ENCODE assay signal across 8 mouse cellular contexts in genomic region chr7:81706027-81706415, GRCm38 (mm10). TPM values are rescaled to one million over a fixed set of nuclear protein-coding genes. Genes with fewer than 3 reads are reported as not detected.
DNase-seq lines count a peak whose midpoint lies in the region; ATAC-seq and TF ChIP-seq lines count a peak whose summit lies in the region.

No protein-coding gene starts in this region.

- peaks cover 27% of the 10 kb centered on the region for H3K27me3 ChIP-seq in lung, embryonic 14.5 days (ENCODE audit: insufficient read depth, low read length)
- H3K27me3 ChIP-seq in forebrain, embryonic 11.5 days (ENCODE audit: control insufficient read depth, insufficient read depth, low read length): peaks cover 5% of the 10 kb centered on the region; the same call in 1 of the 2 replicates
- peaks cover 16% of the 10 kb centered on the region for H3K27me3 ChIP-seq in intestine, embryonic 15.5 days (replicated peaks)
- peaks cover 20% of the 10 kb centered on the region for H3K27me3 ChIP-seq in neural tube, embryonic 13.5 days

- peak overlapping the region; percentile 91 for H3K4me2 ChIP-seq in lung, embryonic 14.5 days
- H3K4me2 ChIP-seq in forebrain, embryonic 11.5 days (ENCODE audit: low read depth, low read length, severe bottlenecking): peak overlapping the region; percentile 86
- peak overlapping the region; percentile 94 for H3K4me2 ChIP-seq in intestine, embryonic 15.5 days (replicated peaks)
- peak overlapping the region; percentile 81 for H3K4me2 ChIP-seq in neural tube, embryonic 13.5 days

- WGBS in lung, embryonic 14.5 days: 25% methylated on average over 12 of the region's 12 CpGs
- WGBS in forebrain, embryonic 11.5 days: 37% methylated on average over 12 of the region's 12 CpGs
- WGBS in intestine, embryonic 15.5 days: 29% methylated on average over 12 of the region's 12 CpGs
- 24% methylated on average over 12 of the region's 12 CpGs for WGBS in neural tube, embryonic 13.5 days

- peak overlapping the region; percentile 64; the same call in 1 of the 2 replicates for H3K27ac ChIP-seq in lung, embryonic 14.5 days (ENCODE audit: low read depth)
- no peak overlapping the region for H3K27ac ChIP-seq in forebrain, embryonic 11.5 days (ENCODE audit: low read depth, low read length)
- peak overlapping the region; percentile 68 for H3K27ac ChIP-seq in intestine, embryonic 15.5 days
- peak overlapping the region; percentile 75 for H3K27ac ChIP-seq in neural tube, embryonic 13.5 days (replicated peaks)

- H3K9ac ChIP-seq in lung, embryonic 14.5 days: peak overlapping the region; percentile 71
- peak overlapping the region; percentile 75 for H3K9ac ChIP-seq in forebrain, embryonic 11.5 days (ENCODE audit: low read length)
- H3K9ac ChIP-seq in intestine, embryonic 15.5 days: peak overlapping the region; percentile 72
- peak overlapping the region; percentile 84 for H3K9ac ChIP-seq in neural tube, embryonic 13.5 days

- no peak for ATAC-seq in lung, embryonic 14.5 days (ENCODE audit: insufficient read depth)
- no peak for ATAC-seq in forebrain, embryonic 11.5 days (replicated peaks; ENCODE audit: low FRiP score)
- peak; percentile 52 for ATAC-seq in intestine, embryonic 15.5 days
- no peak for ATAC-seq in neural tube, embryonic 13.5 days (ENCODE audit: low read depth)

- H3K4me3 ChIP-seq in lung, embryonic 14.5 days (ENCODE audit: low read depth, low read length): peak overlapping the region; percentile 61
- H3K4me3 ChIP-seq in forebrain, embryonic 11.5 days (ENCODE audit: low read depth, low read length): peak overlapping the region; percentile 65
- peak overlapping the region; percentile 73 for H3K4me3 ChIP-seq in intestine, embryonic 15.5 days (replicated peaks)
- H3K4me3 ChIP-seq in neural tube, embryonic 13.5 days: peak overlapping the region; percentile 73

- no peaks in the 10 kb centered on the region for H3K36me3 ChIP-seq in lung, embryonic 14.5 days (ENCODE audit: insufficient read depth)
- no peaks in the 10 kb centered on the region for H3K36me3 ChIP-seq in forebrain, embryonic 11.5 days (ENCODE audit: control insufficient read depth, insufficient read depth, low read length)
- H3K36me3 ChIP-seq in intestine, embryonic 15.5 days: no peaks in the 10 kb centered on the region
- no peaks in the 10 kb centered on the region for H3K36me3 ChIP-seq in neural tube, embryonic 13.5 days

- H3K4me1 ChIP-seq in lung, embryonic 14.5 days (ENCODE audit: insufficient read depth): no peaks in the 10 kb centered on the region
- peaks cover 6% of the 10 kb centered on the region; the same call in 1 of the 2 replicates for H3K4me1 ChIP-seq in forebrain, embryonic 11.5 days (replicated peaks; ENCODE audit: control insufficient read depth, insufficient read depth, low read length)
- H3K4me1 ChIP-seq in intestine, embryonic 15.5 days (replicated peaks): peaks cover 8% of the 10 kb centered on the region
- peaks cover 22% of the 10 kb centered on the region for H3K4me1 ChIP-seq in neural tube, embryonic 13.5 days (replicated peaks)

- no peak for TF ChIP-seq CTCF in lung, embryonic 14.5 days (IDR thresholded peaks at IDR 0.05; ENCODE audit: low read depth)

- DNase-seq in lung, embryonic 14.5 days: peak; percentile 13
- no peak for DNase-seq in lung, postnatal 36 days
- no peak for DNase-seq in forebrain, embryonic 11.5 days (ENCODE audit: low spot score)
- DNase-seq in embryo, embryonic 9.5 days (ENCODE audit: extremely low spot score): no peak
- no peak for DNase-seq in frontal cortex, postnatal 25 days (ENCODE audit: low spot score in 2 of 2)
- no peak for DNase-seq in cerebellum, postnatal 10 days

- peaks cover 4% of the 10 kb centered on the region; the same call in 1 of the 2 replicates for H3K9me3 ChIP-seq in lung, embryonic 14.5 days (ENCODE audit: low read depth, low read length)
- H3K9me3 ChIP-seq in forebrain, embryonic 11.5 days (ENCODE audit: control insufficient read depth, low read length): no peaks in the 10 kb centered on the region
- H3K9me3 ChIP-seq in intestine, embryonic 15.5 days: no peaks in the 10 kb centered on the region
- peaks cover 2% of the 10 kb centered on the region; the same call in 1 of the 2 replicates for H3K9me3 ChIP-seq in neural tube, embryonic 13.5 days

RNA-seq across cellular contexts. Expression of gene Homer2, which starts 1.3 kb away (rescaled TPM):
- 38.2 and 40.5 TPM in 2 replicates for polyA plus RNA-seq in lung, embryonic 14.5 days (2014; fragmentation: Nextera tagmentation; extraction: Ambion mirVana)
- 29.7 and 30.1 TPM in 2 replicates for polyA plus RNA-seq in forebrain, embryonic 11.5 days (2014; fragmentation: Nextera tagmentation; extraction: Ambion mirVana)
- 46.6 and 46.9 TPM in 2 replicates for polyA plus RNA-seq in intestine, embryonic 15.5 days (2015; fragmentation: Nextera tagmentation; extraction: Ambion mirVana)
- 30.5 and 31.9 TPM in 2 replicates for polyA plus RNA-seq in neural tube, embryonic 13.5 days (2015; fragmentation: Nextera tagmentation; extraction: Ambion mirVana)

RNA-seq across cellular contexts. Expression of gene Ramac, which starts 56.7 kb away (rescaled TPM):
- polyA plus RNA-seq in lung, embryonic 14.5 days (2014; fragmentation: Nextera tagmentation; extraction: Ambion mirVana): 121 and 124 TPM in 2 replicates
- polyA plus RNA-seq in forebrain, embryonic 11.5 days (2014; fragmentation: Nextera tagmentation; extraction: Ambion mirVana): 117 and 130 TPM in 2 replicates
- 132 and 147 TPM in 2 replicates for polyA plus RNA-seq in intestine, embryonic 15.5 days (2015; fragmentation: Nextera tagmentation; extraction: Ambion mirVana)
- 127 and 151 TPM in 2 replicates for polyA plus RNA-seq in neural tube, embryonic 13.5 days (2015; fragmentation: Nextera tagmentation; extraction: Ambion mirVana)
